Mouse (Mus musculus) heart, embryonic 12.5 days (tissue): ENCODE results near the gene Cd101. TPM values are rescaled to one million over a fixed set of nuclear protein-coding genes. Genes with fewer than 3 reads are reported as not detected.

Source experiments
- ATAC-seq: fragments of 200-750 bp; cut with Nextera tagmentation; 2 replicates; pipeline ENCODE4 v1.8.0; 2017; ENCODE audit warnings: moderate TSS enrichment, moderate library complexity; ENCODE audit not compliant: insufficient number of reproducible peaks, low FRiP score
- H3K27ac ChIP-seq: fragments of 300-500 bp; sonication (generic); 2 replicates; pipeline ENCODE4 v1.5.1; 2016; ENCODE audit warnings: mild to moderate bottlenecking, moderate library complexity; ENCODE audit not compliant: poor library complexity, severe bottlenecking
- H3K27me3 ChIP-seq: fragments of 300-500 bp; sonication (generic); replicated peaks from 2 replicates; pipeline ENCODE4 v1.6.1; 2016; ENCODE audit warnings: mild to moderate bottlenecking, moderate library complexity
- H3K36me3 ChIP-seq: fragments of 300-500 bp; sonication (generic); 2 replicates; pipeline ENCODE4 v1.6.1; 2016; ENCODE audit warnings: mild to moderate bottlenecking, moderate library complexity
- H3K4me1 ChIP-seq: fragments of 300-500 bp; sonication (generic); replicated peaks from 2 replicates; pipeline ENCODE4 v1.6.1; 2016; ENCODE audit warnings: mild to moderate bottlenecking
- H3K4me2 ChIP-seq: fragments of 300-500 bp; sonication (generic); 2 replicates; pipeline ENCODE4 v1.6.1; 2016; ENCODE audit warnings: mild to moderate bottlenecking, moderate library complexity
- H3K4me3 ChIP-seq: fragments of 300-500 bp; sonication (generic); 2 replicates; pipeline ENCODE4 v1.5.1; 2016; ENCODE audit warnings: mild to moderate bottlenecking
- H3K9ac ChIP-seq: fragments of 300-500 bp; sonication (generic); 2 replicates; pipeline ENCODE4 v1.6.1; 2016; ENCODE audit warnings: mild to moderate bottlenecking, moderate library complexity
- H3K9me3 ChIP-seq: fragments of 300-500 bp; sonication (generic); replicated peaks from 2 replicates; pipeline ENCODE4 v1.6.1; 2016; ENCODE audit warnings: mild to moderate bottlenecking, moderate library complexity
- WGBS: fragments of 180-500 bp; shearing (Covaris S2); methylation state at CpG from one replicate; pipeline ENCODE4 v1.1.7; 2016; 5-methylcytosine and 5-hydroxymethylcytosine counted together
- polyA plus RNA-seq: library from polyadenylated mRNA; unstranded; fragments of >200 nt; fragmentation: Nextera tagmentation; extraction: Ambion mirVana; gene quantifications from 2 replicates; pipeline ENCODE4 v1.2.1, GENCODE M21; 2016

Gene Cd101
- polyA plus RNA-seq, 1 experiment from 2014 or later: 0.27 TPM

DNA sequence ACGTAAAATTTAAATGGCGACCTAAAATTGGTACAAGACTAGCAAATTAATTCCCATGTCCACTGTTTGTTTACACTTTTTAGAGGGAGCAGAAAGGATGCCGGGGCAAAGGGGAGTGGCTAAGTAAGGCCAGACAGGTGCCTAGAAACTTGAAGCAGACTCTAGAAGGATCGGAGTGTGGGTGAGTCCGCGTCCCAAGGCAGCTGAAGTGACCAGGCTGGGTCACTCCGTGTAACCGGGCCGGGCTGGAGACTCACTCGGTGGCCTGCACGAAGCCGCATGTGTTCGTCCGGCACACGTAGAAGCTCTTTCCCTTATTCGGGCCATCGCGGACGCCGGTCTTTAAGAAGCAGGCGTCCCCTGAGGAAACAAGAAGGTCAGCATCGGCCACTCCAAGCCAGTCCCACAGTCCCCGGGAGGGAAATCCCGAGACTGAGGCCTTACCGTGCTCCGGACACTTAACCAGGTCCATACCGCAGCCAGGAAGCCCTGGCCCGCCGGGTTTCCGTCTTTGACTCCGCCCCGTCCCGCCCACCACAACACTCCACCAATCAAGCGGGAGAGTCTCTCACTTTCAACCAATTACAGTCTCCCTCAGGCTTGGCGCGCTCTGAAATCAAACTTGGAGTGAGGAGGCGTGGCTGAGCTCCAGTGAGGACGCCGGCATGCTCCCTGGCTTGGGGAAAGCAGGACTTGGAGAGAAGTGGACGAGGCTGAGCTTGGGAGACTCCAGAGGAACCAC is 60.0 kb downstream of the Cd101 start, which contains the start of gene Ttf2:
Gene Ttf2 (minus strand): TSS at position 488 of the 742 bp plus-strand sequence.
- under 1% methylated on average over 40 of the region's 40 CpGs for WGBS
- no peaks in the 10 kb centered on the region for H3K9me3 ChIP-seq
- peak within 1 kb of the TSS; percentile 79 for H3K9ac ChIP-seq
- H3K27ac ChIP-seq: 0 out of 2 replicates have a peak within 1 kb of the TSS, but pooled peaks have one; percentile 30
- H3K4me1 ChIP-seq: peaks cover 9% of the 10 kb centered on the region
- ATAC-seq: peak; percentile 99
- H3K36me3 ChIP-seq: peaks cover 7% of the 10 kb centered on the region
- H3K27me3 ChIP-seq: no peaks in the 10 kb centered on the region
- peak within 1 kb of the TSS; percentile 88 for H3K4me2 ChIP-seq
- H3K4me3 ChIP-seq: peak within 1 kb of the TSS; percentile 77

DNA sequence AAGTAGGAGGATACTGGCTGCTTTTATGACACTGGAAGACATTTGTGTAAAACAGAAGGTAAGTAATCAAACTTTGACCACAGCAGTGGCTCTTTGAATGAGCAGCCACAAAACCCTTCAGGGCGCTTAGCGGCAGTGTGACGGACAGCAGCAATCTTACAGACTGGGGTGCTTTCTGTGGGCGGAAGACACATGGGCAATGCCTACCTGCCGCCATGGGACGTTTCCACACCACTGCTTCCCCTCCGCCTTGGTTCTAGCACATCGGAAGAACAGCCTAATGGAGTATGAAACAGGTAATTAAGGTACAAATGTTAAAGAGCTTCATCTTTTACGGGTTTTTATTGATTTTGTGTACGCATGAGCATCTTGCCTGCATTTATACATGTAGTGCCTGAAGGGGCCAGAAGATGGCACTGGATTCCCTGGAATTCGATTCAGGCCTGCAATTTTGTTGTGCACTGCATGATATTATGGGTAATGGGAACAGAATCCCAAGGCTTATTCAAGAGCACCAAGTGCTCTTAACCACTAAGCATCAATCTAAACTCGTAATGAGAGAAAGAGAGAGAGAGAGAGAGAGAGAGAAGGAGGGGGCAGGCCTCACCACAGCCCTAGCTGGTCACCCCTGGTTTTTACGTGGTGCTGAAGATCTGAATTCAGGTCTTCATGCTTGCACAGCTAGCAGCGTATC is 65.4 kb downstream of the Cd101 start:
- H3K4me1 ChIP-seq: peaks cover 19% of the 10 kb centered on the region
- H3K27ac ChIP-seq: no peak overlapping the region
- no peak overlapping the region for H3K9ac ChIP-seq
- H3K27me3 ChIP-seq: no peaks in the 10 kb centered on the region
- peaks cover 53% of the 10 kb centered on the region for H3K36me3 ChIP-seq
- ATAC-seq: no peak
- H3K9me3 ChIP-seq: no peaks in the 10 kb centered on the region
- WGBS: 82% methylated on average over 14 of the region's 14 CpGs
- H3K4me2 ChIP-seq: no peak overlapping the region
- no peak overlapping the region for H3K4me3 ChIP-seq

DNA sequence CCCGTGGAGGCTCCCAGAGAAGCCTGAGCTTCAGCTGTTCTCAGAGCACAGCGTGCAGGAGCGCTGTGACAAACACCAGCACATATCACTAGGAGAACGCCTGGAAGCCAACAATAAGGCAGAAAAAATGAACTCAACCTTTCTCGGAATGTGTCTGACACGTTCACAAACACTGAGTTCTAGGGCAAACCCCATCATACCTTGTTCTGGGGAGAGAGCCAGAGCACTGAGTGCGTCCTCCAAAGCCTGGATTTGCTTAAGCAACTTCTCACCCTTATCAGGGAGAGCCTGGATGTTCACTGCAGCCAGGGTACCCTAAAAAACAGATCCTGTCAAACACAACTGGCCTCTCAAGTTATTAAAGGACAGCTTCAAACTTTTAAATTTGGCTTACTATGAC is 67.9 kb downstream of the Cd101 start:
- Histone ChIP-seq H3K4me2 (no peak overlapping the region), H3K27ac (peak overlapping the region; percentile 68), H3K4me1 (peaks cover 15% of the 10 kb centered on the region), H3K9me3 (no peaks in the 10 kb centered on the region), H3K27me3 (no peaks in the 10 kb centered on the region), H3K36me3 (peaks cover 76% of the 10 kb centered on the region), H3K4me3 (no peak overlapping the region), H3K9ac (no peak overlapping the region)
- 69% methylated on average over 7 of the region's 7 CpGs for WGBS
- ATAC-seq: no peak

DNA sequence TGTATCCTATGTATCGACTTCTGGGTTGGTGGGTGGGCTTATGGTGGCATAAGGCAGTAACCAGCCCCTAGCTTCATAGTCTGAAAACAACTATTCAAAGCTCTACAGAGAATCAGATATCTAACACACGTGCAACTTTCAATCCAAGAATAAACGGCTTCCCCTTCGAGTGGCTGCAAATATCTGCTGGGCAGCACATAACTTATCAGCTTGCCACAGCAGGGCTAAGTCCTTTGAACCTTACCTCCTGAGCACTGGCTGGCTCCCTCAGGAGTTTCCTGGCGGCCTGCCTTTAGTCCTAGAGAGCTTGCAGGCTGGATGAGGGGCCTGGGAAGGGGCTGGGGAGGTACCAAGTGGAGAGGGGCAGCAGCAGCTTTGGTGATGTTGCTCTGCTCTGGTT is 68.3 kb downstream of the Cd101 start:
- no peak for ATAC-seq
- no peak overlapping the region for H3K9ac ChIP-seq
- H3K27me3 ChIP-seq: no peaks in the 10 kb centered on the region
- H3K4me1 ChIP-seq: peaks cover 15% of the 10 kb centered on the region
- WGBS: 30% methylated on average over 5 of the region's 5 CpGs
- no peaks in the 10 kb centered on the region for H3K9me3 ChIP-seq
- H3K4me2 ChIP-seq: no peak overlapping the region
- H3K27ac ChIP-seq: peak overlapping the region; percentile 68
- H3K36me3 ChIP-seq: peaks cover 78% of the 10 kb centered on the region
- no peak overlapping the region for H3K4me3 ChIP-seq

DNA sequence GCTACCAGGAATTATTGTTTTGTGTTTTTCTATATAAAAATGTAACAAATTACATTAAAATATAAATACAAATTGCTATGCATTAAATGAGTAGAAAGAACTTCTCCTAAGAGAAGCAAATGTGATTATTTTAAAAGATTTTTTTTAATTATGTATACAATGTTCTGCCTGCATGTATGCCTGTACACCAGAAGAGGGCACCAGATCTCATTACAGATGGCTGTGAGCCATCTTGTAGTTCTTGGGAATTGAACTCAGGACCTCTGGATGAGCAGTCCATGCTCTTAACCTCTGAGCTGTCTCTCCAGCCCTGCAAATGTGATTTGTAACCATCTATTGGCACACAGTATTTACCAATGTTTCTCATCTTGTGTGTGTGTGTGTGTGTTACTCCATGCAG is 74.7 kb downstream of the Cd101 start:
- Histone ChIP-seq H3K36me3 (peaks cover 84% of the 10 kb centered on the region), H3K27ac (no peak overlapping the region), H3K9me3 (no peaks in the 10 kb centered on the region), H3K4me1 (no peaks in the 10 kb centered on the region), H3K4me2 (no peak overlapping the region), H3K4me3 (no peak overlapping the region), H3K9ac (no peak overlapping the region), H3K27me3 (no peaks in the 10 kb centered on the region)
- no peak for ATAC-seq

DNA sequence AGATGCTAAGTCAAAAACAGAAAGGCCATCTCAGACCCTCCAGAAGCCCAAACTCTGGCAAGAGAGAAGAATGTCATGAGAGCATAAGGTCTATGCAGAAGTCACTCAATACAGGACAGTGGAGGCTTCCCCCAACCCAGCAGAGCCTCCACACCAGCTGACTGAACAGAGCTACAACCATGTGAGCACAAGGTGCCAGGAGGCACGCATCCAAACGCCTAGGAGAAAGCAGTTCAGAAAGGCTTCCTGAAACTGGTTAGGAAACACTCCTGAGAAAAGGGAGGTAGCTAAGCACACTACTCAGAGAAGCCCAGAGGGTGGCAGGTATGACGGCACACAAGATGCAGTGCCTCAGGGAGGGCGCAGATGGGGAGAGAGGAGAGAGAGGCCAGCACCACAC is 77.8 kb downstream of the Cd101 start:
- no peaks in the 10 kb centered on the region for H3K9me3 ChIP-seq
- H3K27me3 ChIP-seq: no peaks in the 10 kb centered on the region
- no peak overlapping the region for H3K9ac ChIP-seq
- no peak overlapping the region for H3K27ac ChIP-seq
- H3K36me3 ChIP-seq: peaks cover 79% of the 10 kb centered on the region
- ATAC-seq: no peak
- H3K4me2 ChIP-seq: no peak overlapping the region
- 87% methylated on average over 4 of the region's 4 CpGs for WGBS
- H3K4me1 ChIP-seq: no peaks in the 10 kb centered on the region
- H3K4me3 ChIP-seq: no peak overlapping the region

DNA sequence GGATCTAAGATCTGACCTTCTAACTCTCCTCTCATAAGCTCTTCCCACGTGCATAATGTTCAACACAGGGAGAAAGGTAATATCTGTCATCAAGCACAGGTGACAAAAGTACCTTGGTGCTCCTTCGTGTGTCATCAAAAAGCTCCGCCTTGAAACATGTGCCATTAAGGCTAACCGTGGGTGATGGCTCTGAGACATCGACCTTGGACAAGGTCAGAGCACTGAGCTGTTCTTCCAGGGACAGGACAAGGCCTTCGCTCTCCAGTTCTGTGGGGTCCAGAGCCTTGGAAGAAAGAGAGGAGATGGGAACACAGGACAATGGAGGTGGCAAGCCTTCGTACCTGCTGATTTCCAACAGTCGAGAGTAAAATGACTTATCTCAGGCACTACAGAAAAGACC is 82.1 kb downstream of the Cd101 start:
- Histone ChIP-seq H3K4me2 (no peak overlapping the region), H3K27me3 (no peaks in the 10 kb centered on the region), H3K9me3 (no peaks in the 10 kb centered on the region), H3K36me3 (peaks cover 87% of the 10 kb centered on the region), H3K27ac (no peak overlapping the region), H3K9ac (no peak overlapping the region), H3K4me1 (no peaks in the 10 kb centered on the region), H3K4me3 (no peak overlapping the region)
- 78% methylated on average over 8 of the region's 8 CpGs for WGBS
- ATAC-seq: no peak

Other genes starting within 250 kb of the Cd101 start
- gene Vtcn1, start 204.1 kb downstream of the Cd101 start, polyA plus RNA-seq: 0.06 and 0.17 TPM in 2 replicates
- gene Trim45, start 107.4 kb downstream of the Cd101 start, polyA plus RNA-seq: 4.7 and 4.9 TPM in 2 replicates
- gene Ttf2, start 59.9 kb downstream of the Cd101 start, polyA plus RNA-seq: 15.2 and 15.7 TPM in 2 replicates
- 6.8 and 7.3 TPM in 2 replicates for gene Ptgfrn, start 80.7 kb upstream of the Cd101 start, polyA plus RNA-seq